Mouse (Mus musculus) spleen, adult 2 months (tissue): ENCODE measurements around the gene Commd2. TPM values are rescaled to one million over a fixed set of nuclear protein-coding genes. Genes with fewer than 3 reads are reported as not detected.

Experiments used
- DNase-seq, 2 experiments: peaks; one replicate each; pipeline versions ENCODE4 v3.0.0 to v3.0.0-alpha.2; 2012 to 2021; ENCODE audit warnings: low spot score in 2 of 2, low read depth in 1 of 2
- H3K27ac ChIP-seq: fragments of 200-500 bp; 2 replicates; pipeline ENCODE4 v1.5.1; 2012; ENCODE audit warnings: low read length, inconsistent platforms; ENCODE audit not compliant: insufficient read depth
- H3K27me3 ChIP-seq: fragments of 200-500 bp; 2 replicates; pipeline ENCODE4 v1.6.1; 2012; ENCODE audit warnings: mild to moderate bottlenecking, moderate library complexity, low read length, inconsistent platforms; ENCODE audit not compliant: control insufficient read depth, insufficient read depth
- H3K36me3 ChIP-seq: fragments of 200-500 bp; 2 replicates; pipeline ENCODE4 v1.6.1; 2012; ENCODE audit warnings: mild to moderate bottlenecking, low read length, inconsistent platforms; ENCODE audit not compliant: control insufficient read depth, insufficient read depth
- H3K4me1 ChIP-seq: fragments of 200-500 bp; 2 replicates; pipeline ENCODE4 v1.6.1; 2011; ENCODE audit warnings: inconsistent platforms; ENCODE audit not compliant: control insufficient read depth, insufficient read depth, insufficient read length
- H3K4me3 ChIP-seq: fragments of 200-500 bp; 2 replicates; pipeline ENCODE4 v1.5.1; 2011; ENCODE audit warnings: mild to moderate bottlenecking, inconsistent platforms; ENCODE audit not compliant: insufficient read depth, insufficient read length; ENCODE audit errors: extremely low read depth
- CTCF ChIP-seq: fragments of 200-500 bp; IDR thresholded peaks from 2 replicates; pipeline ENCODE4 v1.5.1; 2011; ENCODE audit warnings: mild to moderate bottlenecking, inconsistent platforms; ENCODE audit not compliant: insufficient read depth, insufficient read length, insufficient replicate concordance; ENCODE audit errors: extremely low read depth
- POLR2A ChIP-seq: fragments of 200-500 bp; IDR thresholded peaks from 2 replicates; pipeline ENCODE4 v1.6.1; 2011; ENCODE audit warnings: low read depth, low read length, inconsistent platforms
- WGBS: fragments of 180-500 bp; shearing (Covaris S2); methylation state at CpG from one replicate; pipeline ENCODE4 v1.1.7; 2018; 5-methylcytosine and 5-hydroxymethylcytosine counted together
- polyA plus RNA-seq: library from polyadenylated mRNA; depleted of rRNA; stranded (reverse); fragments of >200 nt; gene quantifications from 2 replicates; pipeline ENCODE4 v1.2.3, GENCODE M21; 2012; rRNA removed

Gene Commd2
- 10.4 and 11.5 TPM in 2 replicates for polyA plus RNA-seq

GRCm38 (mm10) chr3:57651231-57651864 lies at the start of gene Commd2:
TSS of gene Commd2 (minus strand) at chr3:57651715.
- Histone ChIP-seq H3K27ac (peak within 1 kb of the TSS; percentile 75), H3K27me3 (0 out of 2 replicates have a peak, but pooled peaks cover 2% of the 10 kb centered on the region), H3K4me3 (peak within 1 kb of the TSS; percentile 88), H3K36me3 (peaks cover 4% of the 10 kb centered on the region), H3K4me1 (no peaks in the 10 kb centered on the region)
- no peak for TF ChIP-seq CTCF
- TF ChIP-seq POLR2A, result peak; percentile 60
- peak; percentile 69 to 81 for DNase-seq
- 1% methylated on average over 42 of the region's 42 CpGs for WGBS

GRCm38 (mm10) chr3:57696779-57697178 lies 45.3 kb upstream of the Commd2 start:
- TF ChIP-seq CTCF, result no peak
- TF ChIP-seq POLR2A, result no peak
- Histone ChIP-seq H3K27me3 (no peaks in the 10 kb centered on the region), H3K27ac (no peak overlapping the region), H3K4me1 (peaks cover 14% of the 10 kb centered on the region; the same call in 1 of the 2 replicates), H3K36me3 (no peaks in the 10 kb centered on the region), H3K4me3 (no peak overlapping the region)
- 81% methylated on average over 9 of the region's 9 CpGs for WGBS
- no peak for DNase-seq

GRCm38 (mm10) chr3:57696249-57696648 lies 44.7 kb upstream of the Commd2 start:
- 0 out of 2 replicates have a peak overlapping the region, but pooled peaks have one; percentile 1 for H3K27ac ChIP-seq

GRCm38 (mm10) chr3:57692719-57693118 lies 41.2 kb upstream of the Commd2 start, which contains the start of gene Ankub1:
TSS of gene Ankub1 (minus strand) at chr3:57692799.
- H3K27ac ChIP-seq, result peak within 1 kb of the TSS; percentile 70; the same call in 1 of the 2 replicates
- no peak for DNase-seq
- no peak within 1 kb of the TSS for H3K4me3 ChIP-seq
- TF ChIP-seq CTCF (no peak), POLR2A (no peak)
- H3K27me3 ChIP-seq, result no peaks in the 10 kb centered on the region
- no peaks in the 10 kb centered on the region for H3K36me3 ChIP-seq
- 76% methylated on average over 2 of the region's 2 CpGs for WGBS
- H3K4me1 ChIP-seq, result peaks cover 14% of the 10 kb centered on the region; the same call in 1 of the 2 replicates

More at GRCm38 (mm10) chr3:57696249-57696648, 44.7 kb upstream of the Commd2 start:
- H3K36me3 ChIP-seq, result no peaks in the 10 kb centered on the region
- 46% methylated on average over 4 of the region's 4 CpGs for WGBS
- no peaks in the 10 kb centered on the region for H3K27me3 ChIP-seq
- no peak for TF ChIP-seq CTCF
- no peak for TF ChIP-seq POLR2A
- no peak overlapping the region for H3K4me3 ChIP-seq
- peaks cover 14% of the 10 kb centered on the region; the same call in 1 of the 2 replicates for H3K4me1 ChIP-seq
- DNase-seq, result no peak

GRCm38 (mm10) chr3:57691772-57692171 lies 40.3 kb upstream of the Commd2 start:
- Histone ChIP-seq H3K4me3 (no peak overlapping the region), H3K27me3 (no peaks in the 10 kb centered on the region), H3K36me3 (no peaks in the 10 kb centered on the region), H3K4me1 (peaks cover 13% of the 10 kb centered on the region; the same call in 1 of the 2 replicates), H3K27ac (peak overlapping the region; percentile 70; the same call in 1 of the 2 replicates)
- WGBS, result 36% methylated on average over 4 of the region's 4 CpGs
- no peak for DNase-seq
- TF ChIP-seq CTCF, result no peak
- no peak for TF ChIP-seq POLR2A

- Histone ChIP-seq H3K27me3 (no peaks in the 10 kb centered on the region), H3K36me3 (no peaks in the 10 kb centered on the region), H3K4me1 (peaks cover 10% of the 10 kb centered on the region), H3K4me3 (no peak overlapping the region), H3K27ac (no peak overlapping the region)
- TF ChIP-seq CTCF (no peak), POLR2A (no peak)
- no peak for DNase-seq
Measured at GRCm38 (mm10) chr3:57677786-57678185, 26.3 kb upstream of the Commd2 start.

- no peak overlapping the region for H3K27ac ChIP-seq
- no peak overlapping the region for H3K4me3 ChIP-seq
- no peaks in the 10 kb centered on the region for H3K36me3 ChIP-seq
- WGBS, result 75% methylated on average over 2 of the region's 2 CpGs
- TF ChIP-seq CTCF, result no peak
- TF ChIP-seq POLR2A, result no peak
- peaks cover 10% of the 10 kb centered on the region for H3K4me1 ChIP-seq
- no peak for DNase-seq
- no peaks in the 10 kb centered on the region for H3K27me3 ChIP-seq
Measured at GRCm38 (mm10) chr3:57674075-57674474, 22.6 kb upstream of the Commd2 start.
